Mouse (Mus musculus) heart, adult 2 months (tissue): ENCODE data around the gene Zfp513.

Source experiments
- CTCF ChIP-seq: fragments of 200-600 bp; IDR thresholded peaks from 2 replicates; pipeline ENCODE4 v1.8.1; 2022; ENCODE audit warnings: antibody characterized with exemption, mild to moderate bottlenecking, moderate library complexity
- POLR2A ChIP-seq: fragments of 200-500 bp; IDR thresholded peaks from 2 replicates; pipeline ENCODE4 v1.6.1; 2011; ENCODE audit warnings: mild to moderate bottlenecking, low read depth, low read length, control low read depth; ENCODE audit not compliant: insufficient read depth

- no peak for TF ChIP-seq POLR2A
- TF ChIP-seq CTCF: no peak
Measured at GRCm38 (mm10) chr5:31201042-31201741, 911 bp downstream of the Zfp513 start.
